Mouse (Mus musculus) CH12.LX (cell line): ENCODE measurements around the gene Tmem178b.

Experiments used
- CHD1 ChIP-seq: IDR thresholded peaks from 2 replicates; pipeline ENCODE4 v1.6.1; 2012; ENCODE audit warnings: low read depth, low read length, improper control_type of control experiment, inconsistent platforms
- CHD2 ChIP-seq: IDR thresholded peaks from 2 replicates; pipeline ENCODE4 v1.6.1; 2011; ENCODE audit warnings: low read length, improper control_type of control experiment
- CTCF ChIP-seq, 2 experiments: IDR thresholded peaks in 1 of 2; conservative IDR thresholded peaks in 1 of 2; 2 replicates each; pipeline ENCODE4 v1.5.1; 2011 to 2012; ENCODE audit warnings: low read depth in 2 of 2, low read length in 2 of 2, improper control_type of control experiment in 1 of 2, inconsistent platforms in 1 of 2, mild to moderate bottlenecking in 1 of 2, moderate library complexity in 1 of 2
- HCFC1 ChIP-seq: IDR thresholded peaks from 2 replicates; pipeline ENCODE4 v1.6.1; 2012; ENCODE audit warnings: low read depth, mild to moderate bottlenecking, inconsistent platforms, low read length, improper control_type of control experiment
- JUND ChIP-seq: conservative IDR thresholded peaks from 2 replicates; pipeline ENCODE4 v1.6.1; 2011; ENCODE audit warnings: low read depth, low read length, improper control_type of control experiment
- MAFK ChIP-seq: IDR thresholded peaks from 2 replicates; pipeline ENCODE4 v1.6.1; 2011; ENCODE audit warnings: low read length, improper control_type of control experiment; ENCODE audit not compliant: insufficient replicate concordance
- MAX ChIP-seq: IDR thresholded peaks from 2 replicates; pipeline ENCODE4 v1.6.1; 2011; ENCODE audit warnings: low read length, improper control_type of control experiment
- MAZ ChIP-seq: IDR thresholded peaks from 2 replicates; pipeline ENCODE4 v1.6.1; 2012; ENCODE audit warnings: low read depth, mild to moderate bottlenecking, inconsistent platforms, low read length, improper control_type of control experiment, moderate library complexity
- PAX5 ChIP-seq: IDR thresholded peaks from 2 replicates; pipeline ENCODE4 v1.6.1; 2012; ENCODE audit warnings: low read length, inconsistent platforms, mixed read lengths
- POLR2A ChIP-seq: IDR thresholded peaks from 2 replicates; pipeline ENCODE4 v1.6.1; 2011; ENCODE audit warnings: low read depth, mild to moderate bottlenecking, improper control_type of control experiment, low read length
- RAD21 ChIP-seq: IDR thresholded peaks from 2 replicates; pipeline ENCODE4 v1.6.1; 2011; ENCODE audit warnings: low read depth, mild to moderate bottlenecking, low read length, improper control_type of control experiment, moderate library complexity
- SMC3 ChIP-seq: IDR thresholded peaks from 2 replicates; pipeline ENCODE4 v1.6.1; 2011; ENCODE audit warnings: low read depth, low read length, improper control_type of control experiment
- USF1 ChIP-seq: IDR thresholded peaks from 2 replicates; pipeline ENCODE4 v1.6.1; 2014; ENCODE audit warnings: low read depth, mild to moderate bottlenecking, inconsistent platforms, low read length, improper control_type of control experiment

DNA sequence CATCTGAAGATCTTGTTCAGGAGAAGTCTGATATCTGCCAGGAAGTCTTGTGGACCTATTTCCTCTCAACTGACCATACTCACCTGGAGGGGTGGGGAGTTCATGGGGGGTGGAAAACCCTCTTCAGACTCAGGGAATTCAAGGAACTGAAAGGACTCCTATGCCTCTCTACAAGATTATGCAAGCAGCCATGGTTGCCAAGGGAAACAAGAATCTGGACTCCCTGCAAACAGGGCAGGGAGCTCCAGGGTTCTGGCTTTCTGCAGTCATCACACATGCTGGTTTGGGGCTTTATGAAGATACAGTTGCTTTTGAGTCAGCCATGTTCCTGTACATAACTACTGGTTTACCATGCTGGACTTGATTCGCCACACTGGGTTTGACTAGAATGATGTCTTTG lies 390.6 kb downstream of the Tmem178b start:
- no peak for TF ChIP-seq MAX
- no peak for TF ChIP-seq MAFK
- no peak for TF ChIP-seq USF1
- TF ChIP-seq CTCF (conservative IDR thresholded peaks at IDR 0.05 in 1 of 2, IDR thresholded peaks at IDR 0.05 in 1 of 2; ENCODE audit: low read depth in 2 of 2, low read length in 2 of 2): no peak
- TF ChIP-seq CHD1: no peak
- no peak for TF ChIP-seq SMC3
- no peak for TF ChIP-seq MAZ
- no peak for TF ChIP-seq CHD2
- no peak for TF ChIP-seq RAD21
- TF ChIP-seq PAX5: no peak
- TF ChIP-seq HCFC1: no peak
- TF ChIP-seq JUND: no peak
- TF ChIP-seq POLR2A: no peak
